In genomic region chr10:62007958-62008357, GRCm38 (mm10) we compare ENCODE assay signal across 16 mouse cellular contexts.
"Had no signal": no experiment of that assay in that cellular context is flagged by ENCODE, and none has a peak within 500 bp of the region (broad histone marks: within the 10 kb centered on the region; RNA-seq: fewer than 3 reads in every experiment).

No protein-coding gene starts in this region.

- H3K4me3 ChIP-seq: neural tube, embryonic 13.5 days; neural tube, embryonic 15.5 days; stomach, embryonic 15.5 days had no signal

- H3K4me1 ChIP-seq: neural tube, embryonic 13.5 days; neural tube, embryonic 15.5 days; stomach, embryonic 15.5 days had no signal

- H3K4me2 ChIP-seq: neural tube, embryonic 13.5 days; neural tube, embryonic 15.5 days; stomach, embryonic 15.5 days had no signal

- H3K9me3 ChIP-seq: neural tube, embryonic 13.5 days; neural tube, embryonic 15.5 days; stomach, embryonic 15.5 days had no signal

- H3K27ac ChIP-seq: neural tube, embryonic 13.5 days; neural tube, embryonic 15.5 days; stomach, embryonic 15.5 days; stomach, postnatal 0 days had no signal

- H3K27me3 ChIP-seq: neural tube, embryonic 13.5 days; neural tube, embryonic 15.5 days; stomach, embryonic 15.5 days had no signal

- H3K36me3 ChIP-seq: neural tube, embryonic 13.5 days; neural tube, embryonic 15.5 days; stomach, embryonic 15.5 days had no signal

- H3K9ac ChIP-seq: neural tube, embryonic 13.5 days; neural tube, embryonic 15.5 days; stomach, embryonic 15.5 days had no signal

- DNase-seq: retina, postnatal 1 day; right cerebral cortex, adult 18-20 months; right cerebral cortex, postnatal 14 days; right cerebral cortex, postnatal 25 days; right cerebral cortex, postnatal 4 days; spleen, adult 18-20 months; thymus, adult 18-20 months; thymus, adult 2 months; thymus, postnatal 14 days; thymus, postnatal 25 days; thymus, postnatal 36 days; thymus, postnatal 4 days had no signal
